Mouse (Mus musculus) midbrain, embryonic 14.5 days (tissue): ENCODE data around the gene Sorbs1. TPM values are rescaled to one million over a fixed set of nuclear protein-coding genes. Genes with fewer than 3 reads are reported as not detected.

Experiments
- ATAC-seq: fragments of 200-750 bp; cut with Nextera tagmentation; 2 replicates; pipeline ENCODE4 v1.8.0; 2017; ENCODE audit warnings: moderate number of reproducible peaks, moderate library complexity; ENCODE audit not compliant: low FRiP score, low TSS enrichment
- DNase-seq: peaks from one replicate; pipeline ENCODE4 v3.0.0-alpha.2; 2015
- H3K27ac ChIP-seq: fragments of 300-500 bp; sonication (generic); replicated peaks from 2 replicates; pipeline ENCODE4 v1.5.1; 2014; ENCODE audit warnings: mild to moderate bottlenecking, low read depth, low read length, moderate library complexity
- H3K27me3 ChIP-seq: fragments of 300-500 bp; sonication (generic); 2 replicates; pipeline ENCODE4 v1.6.1; 2014; ENCODE audit warnings: low read length, control low read depth, mixed read lengths; ENCODE audit not compliant: control insufficient read depth, insufficient read depth
- H3K36me3 ChIP-seq: fragments of 300-500 bp; sonication (generic); 2 replicates; pipeline ENCODE4 v1.6.1; 2014; ENCODE audit warnings: low read length, control low read depth; ENCODE audit not compliant: control insufficient read depth, insufficient read depth
- H3K4me1 ChIP-seq: fragments of 300-500 bp; sonication (generic); 2 replicates; pipeline ENCODE4 v1.6.1; 2014; ENCODE audit warnings: mild to moderate bottlenecking, antibody characterized with exemption, low read length, control low read depth; ENCODE audit not compliant: control insufficient read depth, insufficient read depth
- H3K4me2 ChIP-seq: fragments of 300-500 bp; sonication (generic); 2 replicates; pipeline ENCODE4 v1.6.1; 2014; ENCODE audit warnings: mild to moderate bottlenecking, low read length, moderate library complexity
- H3K4me3 ChIP-seq: fragments of 300-500 bp; sonication (generic); replicated peaks from 2 replicates; pipeline ENCODE4 v1.5.1; 2014; ENCODE audit warnings: low read depth, low read length
- H3K9ac ChIP-seq: fragments of 300-500 bp; sonication (generic); replicated peaks from 2 replicates; pipeline ENCODE4 v1.6.1; 2014; ENCODE audit warnings: mild to moderate bottlenecking, low read length, moderate library complexity
- H3K9me3 ChIP-seq: fragments of 300-500 bp; sonication (generic); 2 replicates; pipeline ENCODE4 v1.6.1; 2016; ENCODE audit warnings: low read length, control low read depth, mixed read lengths; ENCODE audit not compliant: control insufficient read depth
- WGBS: fragments of 180-500 bp; shearing (Covaris S2); extraction: QIAGEN DNeasy Blood & Tissue Kit; methylation state at CpG from one replicate; pipeline ENCODE4 v1.1.7; 2014; 5-methylcytosine and 5-hydroxymethylcytosine counted together
- polyA plus RNA-seq: library from polyadenylated mRNA; unstranded; fragments of >200 nt; fragmentation: Nextera tagmentation; extraction: Ambion mirVana; gene quantifications from 2 replicates; pipeline ENCODE4 v1.2.1, GENCODE M21; 2014

Sorbs1 gene
- polyA plus RNA-seq, 1 experiment from 2014 or later, result 87.9 TPM

DNA sequence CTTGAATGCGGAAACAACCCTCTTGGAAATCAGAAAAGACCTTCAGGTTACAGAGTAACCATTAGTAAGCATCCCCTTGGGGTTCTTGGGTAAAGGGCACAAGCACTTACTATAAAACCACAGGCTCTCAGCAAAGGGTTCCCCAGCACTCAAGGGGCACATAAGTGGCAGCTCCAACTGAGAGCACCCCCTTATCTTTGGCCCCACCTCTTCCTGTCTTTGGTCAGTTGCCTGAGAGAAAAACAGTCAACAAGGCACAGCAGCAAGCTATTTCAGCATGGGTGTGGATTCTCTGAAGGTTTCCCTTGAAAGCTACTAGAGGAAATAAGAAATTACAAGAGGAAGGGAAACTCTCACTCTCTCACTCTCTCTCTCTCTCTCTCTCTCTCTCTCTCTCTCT is 246.2 kb downstream of the Sorbs1 start:
- Histone ChIP-seq H3K9me3 (no peaks in the 10 kb centered on the region), H3K36me3 (no peaks in the 10 kb centered on the region), H3K27me3 (peaks cover 31% of the 10 kb centered on the region), H3K27ac (no peak overlapping the region), H3K4me1 (peaks cover 9% of the 10 kb centered on the region), H3K9ac (no peak overlapping the region), H3K4me3 (no peak overlapping the region), H3K4me2 (no peak overlapping the region)
- ATAC-seq (no peak), DNase-seq (no peak)
- 97% methylated on average over 1 of the region's 1 CpGs for WGBS

DNA sequence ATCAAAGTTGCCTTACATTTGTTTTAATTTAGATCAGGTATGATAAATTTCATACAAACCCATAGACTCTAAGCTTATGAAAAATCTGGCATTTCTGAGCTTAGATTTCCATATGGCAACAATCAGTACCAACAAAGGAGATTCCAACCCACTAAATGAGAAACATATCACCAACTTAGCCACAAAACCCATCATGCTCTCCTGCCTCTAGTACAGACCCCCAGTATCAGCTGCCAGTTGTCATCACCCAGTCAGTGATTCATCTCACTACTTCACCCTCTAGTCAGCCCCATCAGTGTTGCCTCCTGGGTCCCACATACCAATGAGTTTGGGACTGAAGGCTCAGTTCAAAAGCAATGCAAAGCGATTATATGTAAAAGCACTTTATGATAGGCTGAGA is 254.1 kb downstream of the Sorbs1 start:
- Histone ChIP-seq H3K27me3 (no peaks in the 10 kb centered on the region), H3K4me3 (no peak overlapping the region), H3K36me3 (no peaks in the 10 kb centered on the region), H3K4me1 (no peaks in the 10 kb centered on the region), H3K9me3 (no peaks in the 10 kb centered on the region), H3K9ac (no peak overlapping the region), H3K4me2 (no peak overlapping the region), H3K27ac (no peak overlapping the region)
- no peak for DNase-seq
- WGBS, result 98% methylated on average over 1 of the region's 1 CpGs
- no peak for ATAC-seq

DNA sequence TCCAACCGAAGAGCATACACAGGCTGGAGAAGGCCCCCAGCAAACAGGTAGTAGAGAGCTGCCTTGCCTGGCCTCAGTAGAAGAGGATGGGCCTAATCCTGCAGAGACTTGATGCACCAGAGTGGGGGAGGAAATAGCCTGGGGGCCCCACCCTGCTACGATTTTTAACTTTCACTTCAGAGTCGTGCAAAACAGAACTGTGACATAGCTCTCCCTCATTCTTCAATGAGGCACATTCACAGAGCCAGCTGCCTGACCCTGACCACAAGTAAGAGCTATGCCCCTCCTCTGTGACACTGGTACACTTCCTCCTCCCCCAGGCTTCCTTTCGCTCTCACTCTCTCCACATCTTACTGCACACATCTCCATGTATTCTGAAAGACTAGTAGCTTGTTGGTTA is 256.2 kb downstream of the Sorbs1 start:
- DNase-seq (no peak), ATAC-seq (no peak)
- Histone ChIP-seq H3K9me3 (no peaks in the 10 kb centered on the region), H3K4me1 (no peaks in the 10 kb centered on the region), H3K27me3 (no peaks in the 10 kb centered on the region), H3K27ac (no peak overlapping the region), H3K4me2 (no peak overlapping the region), H3K36me3 (no peaks in the 10 kb centered on the region), H3K4me3 (no peak overlapping the region), H3K9ac (no peak overlapping the region)
- 78% methylated on average over 4 of the region's 4 CpGs for WGBS

DNA sequence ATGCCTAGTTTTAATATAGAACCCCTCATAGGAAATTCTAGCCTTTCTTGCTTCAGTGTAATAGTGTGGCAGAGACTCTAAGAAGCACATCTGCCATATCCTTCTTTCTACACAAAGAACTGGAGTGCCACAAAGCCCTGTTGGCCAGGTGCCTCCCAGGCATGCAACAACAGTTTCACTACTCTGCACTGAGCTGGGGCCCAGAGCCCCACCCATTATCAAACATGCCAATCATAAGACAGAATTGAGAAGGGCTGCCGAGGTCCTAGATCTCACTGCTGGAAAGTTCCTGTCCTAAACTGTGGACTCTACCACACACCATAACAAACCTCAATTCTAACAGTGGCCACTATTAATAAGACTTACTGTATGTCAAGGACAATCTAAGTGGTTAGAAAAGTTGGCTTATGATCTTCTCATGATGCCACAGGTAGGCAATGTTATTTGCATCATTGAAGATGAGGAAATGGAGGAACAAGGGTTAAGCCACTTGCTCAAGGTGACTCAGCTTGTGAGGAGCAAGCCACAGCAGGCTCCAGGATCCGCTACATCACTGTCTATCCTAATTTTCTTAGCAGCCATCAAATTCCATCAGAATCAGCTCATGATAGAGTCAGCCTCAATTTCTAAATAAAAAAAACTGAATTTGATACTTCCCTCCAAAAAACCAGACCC is 257.1 kb downstream of the Sorbs1 start:
- no peaks in the 10 kb centered on the region for H3K4me1 ChIP-seq
- WGBS, result 81% methylated on average over 2 of the region's 2 CpGs
- H3K4me2 ChIP-seq, result no peak overlapping the region
- no peaks in the 10 kb centered on the region for H3K36me3 ChIP-seq
- no peak overlapping the region for H3K9ac ChIP-seq
- no peaks in the 10 kb centered on the region for H3K9me3 ChIP-seq
- H3K27ac ChIP-seq, result no peak overlapping the region
- no peak for ATAC-seq
- no peak overlapping the region for H3K4me3 ChIP-seq
- no peaks in the 10 kb centered on the region for H3K27me3 ChIP-seq
- no peak for DNase-seq

DNA sequence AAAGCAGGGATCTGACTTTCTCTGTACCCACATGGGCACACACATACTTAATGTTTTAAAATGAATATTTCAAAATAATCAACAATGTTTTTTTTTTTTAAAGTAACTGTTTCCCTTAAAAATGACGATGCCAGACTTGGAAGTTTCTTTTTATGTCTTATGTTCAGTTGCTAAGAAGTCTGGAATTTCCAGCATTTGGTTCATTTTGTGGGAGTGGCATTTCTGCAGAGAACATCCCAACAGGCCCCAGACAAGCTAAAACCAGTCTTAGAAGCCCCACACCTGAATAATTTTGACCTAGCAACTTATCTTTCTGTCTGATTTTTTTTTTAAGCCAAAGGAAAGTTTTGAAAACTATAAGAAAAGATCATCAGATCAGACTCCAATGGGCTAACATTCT is 258.0 kb downstream of the Sorbs1 start:
- Histone ChIP-seq H3K4me1 (no peaks in the 10 kb centered on the region), H3K9ac (no peak overlapping the region), H3K27me3 (no peaks in the 10 kb centered on the region), H3K27ac (no peak overlapping the region), H3K4me3 (no peak overlapping the region), H3K4me2 (no peak overlapping the region), H3K9me3 (no peaks in the 10 kb centered on the region), H3K36me3 (no peaks in the 10 kb centered on the region)
- DNase-seq (no peak), ATAC-seq (no peak)
- 83% methylated on average over 1 of the region's 1 CpGs for WGBS

DNA sequence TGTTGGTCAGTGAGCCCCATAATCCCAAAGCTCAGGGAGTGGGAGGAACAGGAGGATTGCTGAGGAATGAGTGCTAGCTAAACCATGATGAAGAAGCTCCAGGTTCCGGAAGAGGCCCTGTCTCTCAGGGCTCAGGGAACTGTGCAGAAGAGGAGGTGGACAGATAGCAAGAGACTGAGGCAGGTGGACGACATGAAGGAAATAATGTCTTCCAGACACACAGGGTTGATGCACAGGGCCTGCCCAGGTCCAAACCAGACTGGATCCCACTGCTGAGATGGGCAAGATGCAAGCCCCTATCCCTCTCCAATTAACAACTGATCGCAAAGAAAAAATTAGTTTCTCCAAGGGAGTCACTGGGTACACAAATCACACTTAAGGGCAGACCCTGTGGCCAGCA is 258.8 kb downstream of the Sorbs1 start:
- ATAC-seq (no peak), DNase-seq (no peak)
- Histone ChIP-seq H3K9me3 (no peaks in the 10 kb centered on the region), H3K27ac (no peak overlapping the region), H3K4me3 (no peak overlapping the region), H3K9ac (no peak overlapping the region), H3K36me3 (no peaks in the 10 kb centered on the region), H3K27me3 (no peaks in the 10 kb centered on the region), H3K4me1 (no peaks in the 10 kb centered on the region), H3K4me2 (no peak overlapping the region)
- 90% methylated on average over 3 of the region's 3 CpGs for WGBS

DNA sequence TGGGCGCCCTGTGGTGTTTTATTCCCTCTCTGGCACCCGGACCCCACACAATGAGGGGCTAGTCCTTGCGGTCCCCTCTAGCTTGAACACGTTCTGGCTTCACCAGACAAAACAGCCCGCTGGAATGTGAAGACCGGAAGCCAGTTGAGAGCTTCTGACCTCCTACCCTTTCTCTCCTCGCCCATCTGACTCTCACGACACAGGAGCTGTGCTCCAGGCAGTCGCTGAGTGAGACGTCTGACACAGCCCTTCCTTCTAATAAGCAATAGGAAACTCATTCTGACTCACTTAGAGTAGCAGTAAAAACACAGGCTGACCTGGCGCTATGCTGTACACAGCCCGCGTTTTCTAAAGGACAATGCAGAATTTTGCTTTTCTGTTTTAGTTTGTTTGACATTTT is 259.8 kb downstream of the Sorbs1 start:
- ATAC-seq, result no peak
- H3K27me3 ChIP-seq, result no peaks in the 10 kb centered on the region
- H3K27ac ChIP-seq, result no peak overlapping the region
- no peaks in the 10 kb centered on the region for H3K4me1 ChIP-seq
- H3K4me3 ChIP-seq, result no peak overlapping the region
- no peak overlapping the region for H3K9ac ChIP-seq
- no peak for DNase-seq
- no peaks in the 10 kb centered on the region for H3K9me3 ChIP-seq
- H3K36me3 ChIP-seq, result no peaks in the 10 kb centered on the region
- WGBS, result 67% methylated on average over 13 of the region's 13 CpGs
- no peak overlapping the region for H3K4me2 ChIP-seq

DNA sequence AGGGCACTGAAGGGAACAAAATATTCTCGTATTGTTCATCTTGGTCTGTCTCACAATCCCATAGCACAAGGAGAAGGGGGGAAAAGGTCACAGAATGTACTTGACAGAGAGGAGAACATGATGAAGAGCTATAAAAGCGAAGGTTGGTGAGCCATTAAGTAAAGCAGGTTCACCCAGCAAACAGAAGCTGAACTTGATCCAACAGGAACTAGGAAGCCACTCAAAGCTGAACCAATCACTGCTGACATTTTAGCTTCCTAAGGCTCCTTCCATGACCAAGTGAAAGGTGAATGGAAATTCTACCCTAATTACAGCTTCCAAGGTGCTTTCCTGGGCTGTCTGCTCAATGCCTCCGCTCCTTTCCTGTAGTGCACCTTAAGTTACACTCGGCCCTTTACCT is 262.5 kb downstream of the Sorbs1 start:
- Histone ChIP-seq H3K9me3 (no peaks in the 10 kb centered on the region), H3K27ac (no peak overlapping the region), H3K9ac (no peak overlapping the region), H3K36me3 (no peaks in the 10 kb centered on the region), H3K4me1 (no peaks in the 10 kb centered on the region), H3K4me2 (no peak overlapping the region), H3K4me3 (no peak overlapping the region), H3K27me3 (no peaks in the 10 kb centered on the region)
- DNase-seq (no peak), ATAC-seq (no peak)
- 89% methylated on average over 4 of the region's 4 CpGs for WGBS

DNA sequence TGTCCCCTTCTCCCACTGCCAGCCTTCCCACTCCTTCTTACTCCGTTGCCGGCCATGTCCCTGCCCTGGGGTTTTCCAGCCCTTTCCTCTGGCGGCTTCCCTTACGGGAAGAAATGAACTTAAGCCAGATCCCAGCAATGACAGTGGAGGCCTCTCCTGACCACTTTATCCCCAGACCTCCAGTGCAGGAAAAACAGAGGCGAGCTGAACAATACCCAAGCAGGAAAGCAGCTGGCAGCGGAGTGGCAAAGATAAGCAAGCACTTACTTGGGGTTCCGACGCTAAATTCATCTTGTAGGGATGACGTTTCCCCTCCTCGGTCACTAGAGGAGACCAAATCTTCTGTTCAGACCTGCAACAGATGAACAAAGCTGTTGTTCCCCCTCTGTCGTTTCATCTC is 264.2 kb downstream of the Sorbs1 start:
- Histone ChIP-seq H3K27ac (no peak overlapping the region), H3K9me3 (no peaks in the 10 kb centered on the region), H3K4me1 (no peaks in the 10 kb centered on the region), H3K27me3 (no peaks in the 10 kb centered on the region), H3K4me3 (no peak overlapping the region), H3K9ac (no peak overlapping the region), H3K36me3 (no peaks in the 10 kb centered on the region), H3K4me2 (no peak overlapping the region)
- DNase-seq (no peak), ATAC-seq (no peak)
- 86% methylated on average over 11 of the region's 11 CpGs for WGBS
